ENCODE assay signal across 16 mouse cellular contexts in the genomic region with DNA sequence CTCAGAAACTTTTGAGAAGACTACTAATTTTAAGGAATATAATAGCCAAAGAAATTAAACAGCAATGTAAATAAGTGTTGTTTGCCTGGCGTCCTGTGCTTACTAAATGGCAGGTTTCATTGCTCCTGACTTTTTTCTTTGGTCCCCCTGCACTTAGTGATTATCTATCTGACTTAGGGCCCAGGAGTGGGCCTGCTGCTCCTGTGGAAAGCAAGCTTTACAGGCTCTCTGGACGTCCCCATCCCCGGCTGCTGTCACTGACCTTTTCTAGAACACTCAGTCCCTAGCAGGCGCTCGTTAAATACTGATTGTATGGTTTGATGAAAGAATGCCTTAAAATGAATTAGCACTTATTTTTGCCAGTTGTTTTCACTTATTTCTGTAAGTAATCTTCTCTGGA.
DNase-seq lines count a peak whose midpoint lies in the region; ATAC-seq and TF ChIP-seq lines count a peak whose summit lies in the region.
"Had no signal": no experiment of that assay in that cellular context is flagged by ENCODE, and none has a peak within 500 bp of the region (broad histone marks: within the 10 kb centered on the region; RNA-seq: fewer than 3 reads in every experiment).

No protein-coding gene starts in this region.

- no peaks in the 10 kb centered on the region for H3K9me3 ChIP-seq in heart, postnatal 0 days (replicated peaks; ENCODE audit: control insufficient read depth, low read length)
- H3K9me3 ChIP-seq in neural tube, embryonic 14.5 days (ENCODE audit: control insufficient read depth, low read length): no peaks in the 10 kb centered on the region
- H3K9me3 ChIP-seq in neural tube, embryonic 15.5 days (replicated peaks): no peaks in the 10 kb centered on the region
- H3K9me3 ChIP-seq in liver, embryonic 14.5 days (ENCODE audit: control insufficient read depth, low read length): no peaks in the 10 kb centered on the region
- H3K9me3 ChIP-seq: embryonic facial prominence, embryonic 15.5 days had no signal

- H3K36me3 ChIP-seq in heart, postnatal 0 days (replicated peaks; ENCODE audit: control insufficient read depth, insufficient read depth, low read length): no peaks in the 10 kb centered on the region
- H3K36me3 ChIP-seq in neural tube, embryonic 14.5 days (ENCODE audit: control insufficient read depth, insufficient read depth, low read length): no peaks in the 10 kb centered on the region
- H3K36me3 ChIP-seq in neural tube, embryonic 15.5 days: no peaks in the 10 kb centered on the region
- H3K36me3 ChIP-seq in liver, embryonic 14.5 days (replicated peaks; ENCODE audit: control insufficient read depth, insufficient read depth, low read depth): no peaks in the 10 kb centered on the region
- H3K36me3 ChIP-seq: embryonic facial prominence, embryonic 15.5 days had no signal

- peaks cover 35% of the 10 kb centered on the region for H3K4me1 ChIP-seq in heart, postnatal 0 days (ENCODE audit: control insufficient read depth, insufficient read depth)
- peaks cover 32% of the 10 kb centered on the region; the same call in 1 of the 2 replicates for H3K4me1 ChIP-seq in neural tube, embryonic 14.5 days (ENCODE audit: control insufficient read depth, insufficient read depth, low read length)
- H3K4me1 ChIP-seq in neural tube, embryonic 15.5 days: peaks cover 44% of the 10 kb centered on the region
- peaks cover 40 to 69% of the 10 kb centered on the region in 2 experiments for H3K4me1 ChIP-seq in liver, embryonic 14.5 days (replicated peaks; ENCODE audit: control insufficient read depth in 2 of 2, insufficient read depth in 2 of 2, low read length in 1 of 2)

- TF ChIP-seq CTCF in heart, postnatal 0 days (IDR thresholded peaks at IDR 0.05; ENCODE audit: low read depth): no peak
- TF ChIP-seq CTCF in liver, embryonic 14.5 days (IDR thresholded peaks at IDR 0.05; ENCODE audit: low read depth): no peak

- H3K9ac ChIP-seq in heart, postnatal 0 days (replicated peaks; ENCODE audit: low read depth, low read length): no peak overlapping the region
- no peak overlapping the region for H3K9ac ChIP-seq in neural tube, embryonic 14.5 days (replicated peaks; ENCODE audit: low read depth, low read length)
- no peak overlapping the region for H3K9ac ChIP-seq in neural tube, embryonic 15.5 days (replicated peaks)
- peak overlapping the region; percentile 38 for H3K9ac ChIP-seq in liver, embryonic 14.5 days (replicated peaks)
- H3K9ac ChIP-seq: embryonic facial prominence, embryonic 15.5 days had no signal

- peak overlapping the region; percentile 47; the same call in 1 of the 2 replicates for H3K27ac ChIP-seq in heart, postnatal 0 days (ENCODE audit: low read depth)
- H3K27ac ChIP-seq in neural tube, embryonic 14.5 days (ENCODE audit: low read depth, low read length): 0 out of 2 replicates have a peak overlapping the region, but pooled peaks have one; percentile 23
- no peak overlapping the region; the same call in 1 of the 2 replicates for H3K27ac ChIP-seq in neural tube, embryonic 15.5 days (replicated peaks)
- H3K27ac ChIP-seq in liver, embryonic 14.5 days: peak overlapping the region; percentile 77
- H3K27ac ChIP-seq: embryonic facial prominence, embryonic 15.5 days had no signal

- TF ChIP-seq EP300 in heart, postnatal 0 days (IDR thresholded peaks at IDR 0.05; ENCODE audit: low read depth): no peak
- no peak for TF ChIP-seq EP300 in liver, embryonic 14.5 days (IDR thresholded peaks at IDR 0.05; ENCODE audit: low read depth)

- 50% methylated on average over 5 of the region's 5 CpGs for WGBS in heart, postnatal 0 days
- WGBS in neural tube, embryonic 14.5 days: 51% methylated on average over 5 of the region's 5 CpGs
- 50% methylated on average over 5 of the region's 5 CpGs for WGBS in neural tube, embryonic 15.5 days
- WGBS in liver, embryonic 14.5 days (ENCODE audit: insufficient replicate concordance): 12% methylated on average over 5 of the region's 5 CpGs

- ATAC-seq in heart, postnatal 0 days (ENCODE audit: insufficient read depth, low read depth): no peak
- no peak for ATAC-seq in neural tube, embryonic 14.5 days (ENCODE audit: low read depth)
- no peak for ATAC-seq in neural tube, embryonic 15.5 days (ENCODE audit: low FRiP score)
- peak; percentile 64 for ATAC-seq in liver, embryonic 14.5 days (ENCODE audit: insufficient read depth)
- ATAC-seq: Patski had no signal

- H3K4me2 ChIP-seq in heart, postnatal 0 days (ENCODE audit: low read depth, low read length): no peak overlapping the region
- H3K4me2 ChIP-seq in neural tube, embryonic 14.5 days (ENCODE audit: low read depth, low read length): no peak overlapping the region
- no peak overlapping the region for H3K4me2 ChIP-seq in neural tube, embryonic 15.5 days
- H3K4me2 ChIP-seq in liver, embryonic 14.5 days (ENCODE audit: low read depth): peak overlapping the region; percentile 63
- H3K4me2 ChIP-seq: embryonic facial prominence, embryonic 15.5 days had no signal

- no peaks in the 10 kb centered on the region for H3K27me3 ChIP-seq in heart, postnatal 0 days (ENCODE audit: control insufficient read depth, insufficient read depth, low read length)
- no peaks in the 10 kb centered on the region for H3K27me3 ChIP-seq in neural tube, embryonic 14.5 days (ENCODE audit: control insufficient read depth, insufficient read depth, low read length)
- H3K27me3 ChIP-seq in neural tube, embryonic 15.5 days (replicated peaks): no peaks in the 10 kb centered on the region
- H3K27me3 ChIP-seq in liver, embryonic 14.5 days (ENCODE audit: control insufficient read depth, insufficient read depth, low read length): no peaks in the 10 kb centered on the region
- H3K27me3 ChIP-seq: embryonic facial prominence, embryonic 15.5 days; Patski had no signal

- no peak overlapping the region for H3K4me3 ChIP-seq in heart, postnatal 0 days (ENCODE audit: low read depth, low read length)
- H3K4me3 ChIP-seq in neural tube, embryonic 14.5 days (ENCODE audit: low read depth, low read length): no peak overlapping the region
- no peak overlapping the region for H3K4me3 ChIP-seq in neural tube, embryonic 15.5 days (replicated peaks)
- no peak overlapping the region for H3K4me3 ChIP-seq in liver, embryonic 14.5 days (ENCODE audit: insufficient read depth in 1 of 2, low read depth in 2 of 2, low read length in 2 of 2)
- H3K4me3 ChIP-seq: embryonic facial prominence, embryonic 15.5 days had no signal

- no peak for DNase-seq in heart, postnatal 0 days (ENCODE audit: low spot score)
- no peak for DNase-seq in heart, adult 11 months
- DNase-seq in liver, embryonic 14.5 days (ENCODE audit: low read depth in 3 of 3, low spot score in 3 of 3): no peak
- no peak for DNase-seq in urinary bladder, adult 18-20 months (ENCODE audit: low spot score in 2 of 2)
- no peak for DNase-seq in urinary bladder, postnatal 10 days (ENCODE audit: low spot score)
- DNase-seq: adrenal gland, postnatal 10 days; cerebellum, postnatal 25 days; kidney, adult 9 months; layer of hippocampus, adult 9-11 months; left cerebral cortex, postnatal 4 days; right cerebral cortex, postnatal 25 days; thymus, postnatal 4 days had no signal
